Mouse (Mus musculus) stomach, postnatal 0 days (tissue): Measurements from ENCODE around the gene Rfx3. TPM values are rescaled to one million over a fixed set of nuclear protein-coding genes. Genes with fewer than 3 reads are reported as not detected.

ENCODE experiments used
- ATAC-seq: fragments of 200-750 bp; cut with Nextera tagmentation; 2 replicates; pipeline ENCODE4 v1.8.0; 2017; ENCODE audit not compliant: low FRiP score, low TSS enrichment
- DNase-seq: peaks from one replicate; pipeline ENCODE4 v3.0.0-alpha.2; 2016; ENCODE audit warnings: low spot score
- H3K27ac ChIP-seq: fragments of 300-500 bp; sonication (generic); replicated peaks from 2 replicates; pipeline ENCODE4 v1.5.1; 2014; ENCODE audit warnings: mild to moderate bottlenecking, control low read depth
- H3K27me3 ChIP-seq: fragments of 300-500 bp; sonication (generic); 2 replicates; pipeline ENCODE4 v1.6.1; 2014; ENCODE audit warnings: low read length; ENCODE audit not compliant: control insufficient read depth, insufficient read depth
- H3K36me3 ChIP-seq: fragments of 300-500 bp; sonication (generic); 2 replicates; pipeline ENCODE4 v1.6.1; 2014; ENCODE audit warnings: low read length, mixed read lengths; ENCODE audit not compliant: control insufficient read depth, insufficient read depth
- H3K4me1 ChIP-seq: fragments of 300-500 bp; sonication (generic); replicated peaks from 2 replicates; pipeline ENCODE4 v1.6.1; 2014; ENCODE audit warnings: antibody characterized with exemption; ENCODE audit not compliant: control insufficient read depth, insufficient read depth
- H3K4me2 ChIP-seq: fragments of 300-500 bp; sonication (generic); replicated peaks from 2 replicates; pipeline ENCODE4 v1.6.1; 2014; ENCODE audit warnings: low read depth, mild to moderate bottlenecking, control low read depth, moderate library complexity
- H3K4me3 ChIP-seq: fragments of 300-500 bp; sonication (generic); 2 replicates; pipeline ENCODE4 v1.5.1; 2014; ENCODE audit warnings: low read depth, low read length, control low read depth
- H3K9ac ChIP-seq: fragments of 300-500 bp; sonication (generic); 2 replicates; pipeline ENCODE4 v1.6.1; 2014; ENCODE audit warnings: mild to moderate bottlenecking, low read length, control low read depth, mixed read lengths
- H3K9me3 ChIP-seq: fragments of 300-500 bp; sonication (generic); 2 replicates; pipeline ENCODE4 v1.6.1; 2016; ENCODE audit warnings: low read length; ENCODE audit not compliant: control insufficient read depth
- CTCF ChIP-seq: IDR thresholded peaks from 2 replicates; pipeline ENCODE4 v1.5.1; 2016; ENCODE audit warnings: antibody characterized with exemption, low read depth, mild to moderate bottlenecking, moderate library complexity
- EP300 ChIP-seq: optimal IDR thresholded peaks from 2 replicates; pipeline ENCODE3; 2016; ENCODE audit warnings: antibody characterized with exemption
- WGBS: fragments of 180-500 bp; shearing (Covaris S2); extraction: QIAGEN DNeasy Blood & Tissue Kit; methylation state at CpG from one replicate; pipeline ENCODE4 v1.1.7; 2014; 5-methylcytosine and 5-hydroxymethylcytosine counted together
- polyA plus RNA-seq: library from polyadenylated mRNA; unstranded; fragments of >200 nt; fragmentation: Nextera tagmentation; extraction: Ambion mirVana; gene quantifications from 2 replicates; pipeline ENCODE4 v1.2.1, GENCODE M21; 2015

Rfx3 gene
- polyA plus RNA-seq, 1 experiment from 2014 or later = 2.0 TPM

GRCm38 (mm10) chr19:27870794-27871193 lies 140.2 kb downstream of the Rfx3 start:
- Histone ChIP-seq H3K36me3 (no peaks in the 10 kb centered on the region), H3K4me1 (no peaks in the 10 kb centered on the region), H3K27ac (no peak overlapping the region), H3K4me2 (no peak overlapping the region), H3K9me3 (no peaks in the 10 kb centered on the region), H3K27me3 (no peaks in the 10 kb centered on the region), H3K4me3 (no peak overlapping the region), H3K9ac (no peak overlapping the region)
- DNase-seq (no peak), ATAC-seq (no peak)
- 86% methylated on average over 3 of the region's 3 CpGs for WGBS
- TF ChIP-seq EP300 = no peak
- no peak for TF ChIP-seq CTCF

- H3K4me1 ChIP-seq = no peaks in the 10 kb centered on the region
- no peaks in the 10 kb centered on the region for H3K9me3 ChIP-seq
- ATAC-seq = no peak
- no peak for TF ChIP-seq EP300
- no peak for TF ChIP-seq CTCF
- H3K36me3 ChIP-seq = no peaks in the 10 kb centered on the region
- no peak overlapping the region for H3K9ac ChIP-seq
- DNase-seq = no peak
- no peak overlapping the region for H3K4me3 ChIP-seq
- no peak overlapping the region for H3K4me2 ChIP-seq
- H3K27me3 ChIP-seq = no peaks in the 10 kb centered on the region
- no peak overlapping the region for H3K27ac ChIP-seq
Observed at GRCm38 (mm10) chr19:27859641-27860040, 151.3 kb downstream of the Rfx3 start.

- no peak for TF ChIP-seq CTCF
- no peak for TF ChIP-seq EP300
- Histone ChIP-seq H3K9ac (no peak overlapping the region), H3K36me3 (no peaks in the 10 kb centered on the region), H3K4me2 (no peak overlapping the region), H3K9me3 (no peaks in the 10 kb centered on the region), H3K4me3 (no peak overlapping the region), H3K4me1 (no peaks in the 10 kb centered on the region), H3K27ac (no peak overlapping the region), H3K27me3 (no peaks in the 10 kb centered on the region)
- no peak for ATAC-seq
- DNase-seq = no peak
- 71% methylated on average over 1 of the region's 1 CpGs for WGBS
Observed at GRCm38 (mm10) chr19:27848946-27849345, 162.0 kb downstream of the Rfx3 start.

- 64% methylated on average over 4 of the region's 4 CpGs for WGBS
Observed at GRCm38 (mm10) chr19:27847055-27847454, 163.9 kb downstream of the Rfx3 start.

GRCm38 (mm10) chr19:27838635-27839034 lies 172.3 kb downstream of the Rfx3 start:
- TF ChIP-seq CTCF = no peak
- no peak for TF ChIP-seq EP300
- Histone ChIP-seq H3K9ac (no peak overlapping the region), H3K4me1 (no peaks in the 10 kb centered on the region), H3K27me3 (no peaks in the 10 kb centered on the region), H3K4me3 (no peak overlapping the region), H3K4me2 (no peak overlapping the region), H3K27ac (no peak overlapping the region), H3K9me3 (no peaks in the 10 kb centered on the region), H3K36me3 (no peaks in the 10 kb centered on the region)
- 68% methylated on average over 3 of the region's 3 CpGs for WGBS
- DNase-seq (no peak), ATAC-seq (no peak)

More at GRCm38 (mm10) chr19:27847055-27847454, 163.9 kb downstream of the Rfx3 start:
- ATAC-seq (no peak), DNase-seq (no peak)
- H3K4me3 ChIP-seq = no peak overlapping the region
- no peaks in the 10 kb centered on the region for H3K36me3 ChIP-seq
- no peak overlapping the region for H3K27ac ChIP-seq
- H3K4me2 ChIP-seq = no peak overlapping the region
- no peaks in the 10 kb centered on the region for H3K4me1 ChIP-seq
- TF ChIP-seq CTCF = no peak
- no peak for TF ChIP-seq EP300
- no peak overlapping the region for H3K9ac ChIP-seq
- H3K9me3 ChIP-seq = no peaks in the 10 kb centered on the region
- no peaks in the 10 kb centered on the region for H3K27me3 ChIP-seq

- WGBS = 84% methylated on average over 4 of the region's 4 CpGs
- Histone ChIP-seq H3K4me3 (no peak overlapping the region), H3K9ac (no peak overlapping the region), H3K4me2 (no peak overlapping the region), H3K27me3 (no peaks in the 10 kb centered on the region), H3K27ac (no peak overlapping the region), H3K9me3 (no peaks in the 10 kb centered on the region), H3K36me3 (no peaks in the 10 kb centered on the region), H3K4me1 (no peaks in the 10 kb centered on the region)
- no peak for ATAC-seq
- no peak for DNase-seq
- no peak for TF ChIP-seq EP300
- TF ChIP-seq CTCF = no peak
Observed at GRCm38 (mm10) chr19:27838041-27838440, 172.9 kb downstream of the Rfx3 start.
